Mouse (Mus musculus) Muller cell, postnatal 12 days (primary cell): ENCODE measurements around the gene Aimp2.

ENCODE experiments used
- DNase-seq: peaks from one replicate; pipeline ENCODE4 v3.0.0-alpha.2; 2015; ENCODE audit errors: inconsistent ontology term

The Aimp2 gene

DNA sequence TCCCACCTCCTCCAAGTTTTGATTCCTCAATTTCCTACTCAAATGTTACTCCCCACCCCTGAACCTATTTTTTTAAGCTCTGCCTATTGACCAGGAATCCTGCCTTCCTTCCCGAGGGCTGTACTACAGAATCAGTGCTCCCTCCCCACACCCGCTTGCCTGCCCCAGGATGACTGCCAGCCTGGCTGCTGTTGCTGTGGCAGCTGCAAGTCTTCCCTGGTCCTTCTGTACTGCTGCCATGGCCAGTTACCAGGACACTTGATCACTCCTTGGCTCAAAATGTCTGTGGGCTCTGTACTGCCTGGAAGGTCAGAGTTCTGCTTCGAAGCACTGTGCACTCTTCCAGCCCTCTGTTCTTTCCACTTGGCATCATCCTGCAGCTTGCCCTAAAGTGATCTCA is 7.5 kb downstream of the Aimp2 start:
- peak; percentile 19 for DNase-seq

GRCm38 (mm10) chr5:143897635-143898330 is 11.9 kb downstream of the Aimp2 start, which contains the start of gene Ankrd61:
Gene Ankrd61, minus strand, starts transcription at chr5:143897685.
- DNase-seq: no peak

- no peak for DNase-seq
Observed at GRCm38 (mm10) chr5:143893396-143893795, 16.3 kb downstream of the Aimp2 start.

GRCm38 (mm10) chr5:143892255-143892886 is 17.3 kb downstream of the Aimp2 start:
- no peak for DNase-seq

GRCm38 (mm10) chr5:143890741-143891140 is 18.9 kb downstream of the Aimp2 start:
- no peak for DNase-seq

DNA sequence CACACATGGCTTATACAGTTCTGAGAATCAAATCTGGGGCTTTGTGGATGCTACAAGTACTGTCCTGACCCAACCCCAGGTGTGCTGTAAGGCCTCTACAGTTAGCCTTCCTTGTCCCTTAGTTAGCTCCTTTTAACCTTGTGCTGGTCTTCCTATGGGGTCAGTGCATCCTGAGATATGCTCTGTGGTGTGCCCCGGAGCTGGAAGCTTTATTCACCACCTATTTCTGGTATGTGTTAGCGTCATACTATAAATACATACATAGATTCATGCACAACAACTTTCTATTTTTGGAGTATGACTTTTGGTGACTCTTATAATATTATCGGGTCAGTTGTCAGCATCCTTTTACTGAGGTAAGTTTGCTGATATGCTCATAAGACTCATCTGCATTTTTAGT is 24.4 kb downstream of the Aimp2 start:
- DNase-seq: no peak

- no peak for DNase-seq
Observed at GRCm38 (mm10) chr5:143874571-143874970, 35.1 kb downstream of the Aimp2 start.

GRCm38 (mm10) chr5:143871547-143872169 is 38.0 kb downstream of the Aimp2 start:
- DNase-seq: no peak
